Mouse (Mus musculus) liver (tissue): ENCODE measurements around the gene Etl4.
A peak's percentile ranks its signal among the peaks of the same experiment; 100 is the strongest.
"Not testable (repeated sequence)": the region's sequence is repeated elsewhere in the genome, so short reads cannot be mapped to it uniquely, and the experiment has no call there.

Experiments used
- DNase-seq: peaks from one replicate; pipeline ENCODE4 v3.0.0-alpha.2; 2020; ENCODE audit warnings: mixed read lengths

Gene Etl4

DNA sequence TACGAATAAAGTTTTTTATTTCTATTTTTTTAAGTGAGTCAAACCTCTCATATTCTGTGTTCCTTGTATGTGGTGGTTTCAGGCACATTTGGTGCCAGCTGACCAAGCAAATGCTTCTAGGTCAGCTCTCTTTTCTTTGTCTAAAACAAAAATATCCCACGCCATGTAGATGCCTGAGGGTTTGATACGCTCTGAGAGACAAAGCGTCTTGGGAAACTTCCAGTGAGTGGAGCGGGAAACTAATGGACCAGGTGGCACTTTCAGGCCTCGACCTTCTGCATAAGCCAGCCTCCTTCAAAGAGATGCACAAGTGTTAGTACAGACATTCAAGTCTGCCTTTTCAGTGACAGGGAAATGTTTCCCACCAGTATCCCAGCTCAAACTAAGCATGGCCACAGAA is 426.6 kb downstream of the Etl4 start:
- DNase-seq = no peak

DNA sequence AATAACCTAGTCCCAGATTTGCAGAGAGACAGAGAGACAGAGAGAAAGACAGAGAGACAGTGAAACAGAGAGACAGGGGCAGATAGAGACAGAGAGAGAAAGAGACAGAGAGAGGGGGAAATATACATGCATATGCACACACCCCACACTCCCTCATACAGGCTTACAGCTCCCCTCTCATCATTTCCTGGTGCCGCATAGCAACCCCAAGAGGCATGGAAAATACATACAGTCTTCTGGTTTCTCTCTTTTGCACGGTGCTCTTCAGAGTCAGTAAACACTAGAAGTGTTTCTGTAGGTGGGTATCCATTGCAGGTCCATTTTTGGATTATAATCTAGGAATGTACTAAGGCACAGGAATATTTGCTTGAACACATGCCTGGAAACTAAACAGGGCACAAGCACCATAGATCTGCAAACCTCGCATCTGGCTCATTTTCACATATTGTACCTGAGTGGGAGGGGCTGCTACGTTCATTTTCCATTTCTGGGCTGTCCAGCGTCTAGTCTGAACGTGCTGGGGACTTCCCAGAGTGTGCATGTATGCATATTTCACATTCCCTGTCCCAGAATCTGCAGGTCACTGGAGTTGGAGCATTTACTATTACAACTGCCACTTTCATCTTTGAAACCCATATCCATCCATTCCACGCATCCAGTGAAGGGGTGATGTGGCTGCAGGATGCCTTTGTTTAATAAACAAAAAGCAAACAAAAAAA is 429.6 kb downstream of the Etl4 start:
- DNase-seq = no peak

DNA sequence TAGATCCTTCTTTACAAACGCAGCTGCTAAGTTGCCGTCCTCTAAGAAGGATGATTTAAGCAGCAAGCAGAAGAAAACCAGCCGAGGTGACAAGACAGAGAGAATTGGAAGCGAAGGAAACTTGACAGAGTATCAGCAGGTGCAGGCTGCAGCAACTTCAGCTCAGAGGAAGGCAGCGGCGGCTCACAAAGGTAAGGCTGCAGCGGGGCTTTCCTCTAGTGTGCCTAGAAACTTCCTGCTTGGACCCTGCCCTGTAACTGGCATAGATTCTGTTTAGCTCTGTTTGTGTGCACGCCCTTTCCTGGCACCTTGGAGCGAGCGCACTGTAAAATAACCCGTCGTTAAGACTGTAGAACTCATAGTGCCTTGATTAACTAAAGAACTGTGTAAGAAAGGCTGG is 430.3 kb downstream of the Etl4 start:
- no peak for DNase-seq

GRCm38 (mm10) chr2:20346873-20347272 is 437.3 kb downstream of the Etl4 start:
- DNase-seq = no peak

- no peak for DNase-seq
Measured at GRCm38 (mm10) chr2:20349268-20349667, 439.7 kb downstream of the Etl4 start.

- no peak for DNase-seq
Measured at GRCm38 (mm10) chr2:20352796-20353195, 443.2 kb downstream of the Etl4 start.

GRCm38 (mm10) chr2:20377026-20377425 is 467.4 kb downstream of the Etl4 start:
- no peak for DNase-seq

DNA sequence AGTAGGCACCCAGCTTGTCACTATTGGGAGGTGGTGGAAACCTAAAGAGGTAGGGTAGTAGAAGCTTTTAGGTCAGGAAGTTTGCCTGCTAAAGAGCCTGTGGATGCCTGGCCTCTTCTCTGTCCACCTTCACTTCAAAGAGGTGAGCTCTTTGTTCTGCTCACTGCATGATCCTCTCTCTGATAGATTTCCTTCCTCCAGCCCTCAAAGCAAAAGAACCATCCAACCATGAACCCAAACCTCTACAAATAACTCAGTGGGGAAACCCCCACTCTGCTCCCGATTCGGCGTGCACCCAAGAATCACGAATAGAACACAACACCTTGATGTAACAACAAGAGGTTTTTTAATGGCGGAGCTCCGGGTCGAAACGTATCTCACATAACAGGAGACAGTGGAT is 471.3 kb downstream of the Etl4 start:
- not testable (repeated sequence) for DNase-seq

DNA sequence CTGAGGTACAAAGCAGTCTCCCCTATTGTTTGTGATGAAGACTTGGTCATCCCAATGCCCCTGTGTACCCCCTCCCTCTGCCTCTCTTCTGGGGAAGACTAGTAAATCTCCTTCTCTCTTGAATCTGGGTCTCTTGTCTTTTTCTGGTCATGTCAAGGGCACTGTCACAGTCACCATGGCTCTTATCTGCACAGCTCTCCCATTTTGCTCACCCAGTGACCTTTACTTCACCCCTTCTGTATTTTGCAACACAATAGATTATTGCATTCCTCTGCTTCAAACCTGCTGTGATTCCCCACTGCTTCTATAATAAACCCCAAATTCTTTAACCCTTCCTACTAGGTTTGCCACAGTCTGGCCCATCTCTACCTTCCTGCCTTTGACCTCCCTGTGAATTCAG is 484.5 kb downstream of the Etl4 start:
- DNase-seq = no peak

GRCm38 (mm10) chr2:20396978-20397377 is 487.4 kb downstream of the Etl4 start:
- no peak for DNase-seq

- no peak for DNase-seq
Measured at GRCm38 (mm10) chr2:20400556-20400955, 491.0 kb downstream of the Etl4 start.

DNA sequence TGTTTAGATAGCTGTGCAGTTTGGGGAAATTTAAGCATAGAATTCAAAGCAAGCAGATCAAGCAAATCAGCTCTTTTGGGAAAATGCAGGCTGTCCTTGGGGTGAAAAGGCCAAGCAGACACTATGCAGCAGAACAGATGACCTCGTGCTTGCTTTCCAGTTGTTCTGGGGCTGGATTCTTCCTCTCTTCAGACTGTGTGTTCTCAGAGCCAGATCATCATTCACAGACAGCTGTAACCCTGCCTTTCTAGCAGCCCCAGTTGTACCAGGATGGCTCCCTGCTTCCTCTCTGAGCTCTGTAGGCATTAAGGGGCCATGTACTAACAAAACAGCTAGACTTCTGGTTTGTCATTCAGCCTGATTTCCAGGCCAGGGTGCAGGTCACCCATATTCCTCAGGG is 494.8 kb downstream of the Etl4 start:
- DNase-seq = no peak

DNA sequence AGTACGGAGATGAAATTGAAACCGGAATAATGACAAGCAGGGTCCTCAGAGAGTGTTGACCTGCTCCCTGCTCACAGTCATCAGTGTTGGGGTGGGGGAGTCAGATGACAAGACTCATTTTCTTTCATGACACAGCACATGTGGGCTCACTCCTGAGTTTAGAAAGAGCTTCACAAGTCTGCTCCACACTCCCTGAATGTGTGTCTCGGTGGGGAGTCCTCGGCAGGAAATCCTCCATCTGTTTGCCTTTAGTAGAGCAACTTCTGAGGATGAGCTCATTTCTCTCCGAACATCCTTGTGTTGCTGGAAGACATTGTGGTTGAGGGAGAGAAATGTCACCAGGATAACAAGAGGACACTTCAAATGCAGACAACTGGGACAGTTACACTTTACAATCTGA is 497.5 kb downstream of the Etl4 start:
- DNase-seq = no peak

- no peak for DNase-seq
Measured at GRCm38 (mm10) chr2:20414856-20415255, 505.3 kb downstream of the Etl4 start.

- DNase-seq = no peak
Measured at GRCm38 (mm10) chr2:20416934-20417614, 507.5 kb downstream of the Etl4 start.

GRCm38 (mm10) chr2:20417998-20418397 is 508.4 kb downstream of the Etl4 start:
- DNase-seq = no peak

GRCm38 (mm10) chr2:20419975-20420374 is 510.4 kb downstream of the Etl4 start:
- DNase-seq = no peak

DNA sequence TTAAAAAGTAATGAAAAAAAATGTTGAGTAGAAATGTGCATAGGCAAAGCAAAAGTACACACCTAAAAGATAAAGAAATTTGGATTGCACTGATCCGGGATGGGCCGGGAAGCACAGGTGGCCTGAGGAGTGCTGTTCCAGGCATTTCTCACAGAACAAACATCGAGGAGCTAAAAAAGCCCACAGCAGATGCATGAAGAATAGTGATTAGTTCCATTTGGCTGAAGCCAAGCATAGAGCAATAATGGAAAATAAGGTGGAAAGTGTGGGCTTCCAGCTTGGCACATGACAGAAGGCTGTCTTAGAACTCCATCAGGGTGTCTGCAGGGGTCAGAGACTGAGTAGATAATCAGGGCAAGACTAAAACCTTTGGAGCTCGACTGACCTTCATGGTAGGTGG is 512.7 kb downstream of the Etl4 start:
- DNase-seq = no peak

DNA sequence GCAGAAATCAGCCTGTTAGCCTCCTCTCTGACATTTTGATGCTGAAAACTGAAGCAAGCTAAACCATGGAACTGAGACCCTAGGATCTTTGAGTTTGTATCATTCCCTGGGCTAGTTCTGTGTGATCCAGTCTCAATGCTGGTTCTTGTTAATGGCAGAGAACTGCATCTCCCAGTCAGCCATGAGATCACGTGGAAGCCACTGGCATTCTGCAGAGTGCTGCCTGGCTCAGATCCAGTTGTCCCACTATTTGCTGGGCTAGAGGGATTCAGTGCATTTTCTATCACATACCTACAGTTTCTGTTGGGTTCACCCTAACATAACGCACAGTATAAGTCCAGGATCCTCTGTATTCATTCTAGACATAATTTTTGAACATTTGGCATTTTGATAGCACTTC is 524.1 kb downstream of the Etl4 start:
- no peak for DNase-seq

GRCm38 (mm10) chr2:20435530-20435929 is 526.0 kb downstream of the Etl4 start:
- no peak for DNase-seq

DNA sequence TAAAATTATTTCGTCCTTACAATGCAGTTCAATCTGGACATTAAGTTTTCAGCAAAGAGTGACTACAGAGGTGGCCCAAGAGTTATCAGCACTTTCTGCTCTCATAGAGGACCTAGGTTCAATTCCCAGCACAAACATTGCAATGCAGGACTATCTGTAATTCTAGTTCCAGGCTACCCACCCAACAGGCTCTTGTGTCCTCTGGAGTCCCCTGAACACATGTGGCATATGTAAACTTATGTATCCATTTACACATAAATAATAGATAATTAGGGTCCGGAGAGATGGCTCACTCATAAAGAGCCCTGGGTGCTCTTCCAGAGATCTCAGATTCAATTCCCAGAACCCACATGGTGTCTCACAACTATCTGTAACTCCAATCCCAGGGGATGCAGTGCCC is 533.2 kb downstream of the Etl4 start:
- DNase-seq = no peak

DNA sequence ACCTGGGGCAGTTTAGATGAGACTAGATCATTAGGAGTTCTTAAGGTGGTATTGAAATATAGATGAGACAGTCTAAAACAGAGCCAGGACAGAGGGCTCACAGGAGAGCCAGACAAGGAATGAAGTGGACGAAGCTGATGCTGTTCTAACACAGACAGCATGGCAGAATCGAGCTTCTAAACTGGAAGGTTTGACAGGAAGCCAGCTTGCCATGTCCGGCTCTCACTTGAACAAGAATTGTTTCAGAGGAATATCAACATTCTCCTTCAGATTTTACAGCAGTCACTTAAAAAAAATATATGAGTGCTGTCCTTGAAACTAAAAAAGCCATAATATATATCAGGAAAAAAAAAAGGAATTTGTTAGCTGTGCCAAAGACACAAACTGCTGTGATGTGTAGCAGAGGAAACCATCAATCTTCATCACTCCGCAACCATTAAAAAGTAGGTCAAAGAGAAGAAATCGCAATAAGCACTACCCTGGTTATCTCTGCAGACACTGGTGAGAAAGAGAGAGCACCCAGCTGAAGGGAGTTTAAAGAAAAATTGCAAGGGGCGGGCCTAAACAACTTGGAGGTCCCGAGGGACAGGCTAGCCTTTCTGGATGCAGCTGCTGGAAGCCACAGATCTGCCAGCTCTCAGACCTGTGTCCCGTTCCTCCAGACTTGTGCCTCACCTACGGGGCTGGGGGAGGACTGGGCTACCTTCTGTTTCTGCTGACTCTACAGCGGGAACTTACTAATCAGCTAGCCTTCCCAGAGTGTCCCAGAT is 534.3 kb downstream of the Etl4 start:
- DNase-seq = peak; percentile 4

DNA sequence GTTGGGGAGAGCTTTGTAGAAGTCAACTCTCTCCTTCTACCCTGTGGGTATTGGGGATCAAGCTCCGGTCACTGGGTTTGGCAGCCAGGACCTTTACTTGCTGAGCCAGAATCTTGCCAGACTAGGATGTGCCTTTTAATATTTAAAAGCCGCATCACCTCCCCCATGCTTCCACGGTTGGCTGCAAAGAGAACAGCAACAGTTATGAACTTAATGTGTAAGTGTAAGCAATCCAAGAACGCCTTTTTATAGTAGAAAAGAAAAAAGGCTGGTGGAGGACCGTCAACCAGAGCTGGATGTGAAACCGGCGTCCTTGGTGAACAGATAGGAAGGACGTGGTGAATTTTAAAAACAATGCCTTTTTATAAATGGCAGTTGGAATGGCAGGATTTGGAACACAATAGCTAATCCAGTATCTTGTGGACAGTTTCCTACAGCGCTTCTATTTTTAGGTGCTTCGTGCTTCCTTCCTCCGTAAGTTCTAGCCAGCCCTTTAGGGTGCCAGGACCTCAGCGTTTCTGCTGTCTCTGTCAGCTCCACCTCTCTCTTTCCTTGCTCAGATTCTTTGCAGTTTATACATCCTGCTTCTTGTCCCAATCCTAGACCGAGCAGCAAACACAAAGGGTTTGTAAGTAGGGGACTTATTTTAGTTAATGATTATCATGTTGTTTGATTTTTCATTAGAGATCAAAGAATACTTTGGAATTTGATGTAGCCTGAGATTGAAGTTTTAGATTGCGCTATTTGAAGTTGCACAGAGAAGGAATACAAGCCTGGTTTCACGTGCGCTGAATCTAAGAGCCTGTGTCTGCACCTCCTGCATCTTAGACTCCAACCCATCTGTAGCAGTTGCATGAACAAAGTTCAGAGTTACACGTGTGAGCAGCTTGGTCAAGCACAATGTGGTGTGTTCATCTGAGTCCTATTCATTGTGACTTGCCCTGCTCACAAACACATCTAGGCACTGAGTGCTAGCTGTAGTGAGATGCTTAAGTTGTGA is 535.9 kb downstream of the Etl4 start:
- DNase-seq = peak; percentile 7
